Mouse (Mus musculus) erythroblast, embryonic 14.5 days (primary cell): ENCODE results near the gene Ephb6.

Experiments used
- GATA1 ChIP-seq: IDR thresholded peaks from 2 replicates; pipeline ENCODE4 v1.6.1; 2012; ENCODE audit warnings: low read length, inconsistent platforms, mixed read lengths
- TAL1 ChIP-seq: IDR thresholded peaks from 3 replicates; pipeline ENCODE4 v1.6.1; 2012; ENCODE audit warnings: low read length, inconsistent platforms, mixed read lengths

DNA sequence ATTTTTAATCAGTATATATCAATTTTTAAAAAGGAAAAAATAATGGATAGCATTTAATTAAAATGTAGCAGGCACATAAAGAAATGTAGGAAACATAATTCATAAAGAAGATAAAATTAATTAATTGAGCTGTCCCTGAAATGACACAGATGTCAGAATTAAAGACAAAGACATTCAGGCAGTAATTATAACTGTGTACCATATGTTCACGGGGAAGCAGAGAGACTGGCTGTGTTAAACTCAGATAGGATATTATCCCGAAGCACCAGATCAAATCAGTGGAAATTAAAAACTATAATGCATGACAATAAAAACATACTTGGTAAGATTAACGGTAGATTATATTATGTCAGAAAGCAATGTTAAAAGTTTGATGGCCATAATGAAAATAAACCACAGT lies 36.2 kb upstream of the Ephb6 start:
- TF ChIP-seq TAL1 (no peak), GATA1 (no peak)
